Mouse (Mus musculus) heart, embryonic 11.5 days (tissue): ENCODE measurements around the gene Csk. TPM values are rescaled to one million over a fixed set of nuclear protein-coding genes. Genes with fewer than 3 reads are reported as not detected.

Source experiments
- ATAC-seq: fragments of 200-750 bp; cut with Nextera tagmentation; replicated peaks from 2 replicates; pipeline ENCODE4 v1.8.0; 2017; ENCODE audit warnings: moderate library complexity; ENCODE audit not compliant: insufficient number of reproducible peaks, low FRiP score, low TSS enrichment
- H3K27ac ChIP-seq: fragments of 300-500 bp; sonication (generic); 2 replicates; pipeline ENCODE4 v1.5.1; 2014; ENCODE audit warnings: mild to moderate bottlenecking, low read depth, low read length
- H3K27me3 ChIP-seq: fragments of 300-500 bp; sonication (generic); 2 replicates; pipeline ENCODE4 v1.6.1; 2014; ENCODE audit warnings: mild to moderate bottlenecking, low read length, mixed read lengths; ENCODE audit not compliant: control insufficient read depth, insufficient read depth
- H3K36me3 ChIP-seq: fragments of 300-500 bp; sonication (generic); 2 replicates; pipeline ENCODE4 v1.6.1; 2014; ENCODE audit warnings: mild to moderate bottlenecking, low read length, moderate library complexity, mixed read lengths; ENCODE audit not compliant: control insufficient read depth, insufficient read depth
- H3K4me1 ChIP-seq: fragments of 300-500 bp; sonication (generic); 2 replicates; pipeline ENCODE4 v1.6.1; 2014; ENCODE audit warnings: low read length; ENCODE audit not compliant: control insufficient read depth, insufficient read depth
- H3K4me2 ChIP-seq: fragments of 300-500 bp; sonication (generic); 2 replicates; pipeline ENCODE4 v1.6.1; 2014; ENCODE audit warnings: mild to moderate bottlenecking, moderate library complexity
- H3K4me3 ChIP-seq: fragments of 300-500 bp; sonication (generic); 2 replicates; pipeline ENCODE4 v1.5.1; 2014; ENCODE audit warnings: low read depth, low read length
- H3K9ac ChIP-seq: fragments of 300-500 bp; sonication (generic); 2 replicates; pipeline ENCODE4 v1.6.1; 2014; ENCODE audit warnings: mild to moderate bottlenecking, low read depth, low read length, moderate library complexity
- H3K9me3 ChIP-seq: fragments of 300-500 bp; sonication (generic); replicated peaks from 2 replicates; pipeline ENCODE4 v1.6.1; 2016; ENCODE audit warnings: low read length; ENCODE audit not compliant: control insufficient read depth
- WGBS: fragments of 180-500 bp; shearing (Covaris S2); extraction: QIAGEN DNeasy Blood & Tissue Kit; methylation state at CpG from one replicate; pipeline ENCODE4 v1.1.7; 2014; ENCODE audit not compliant: insufficient replicate concordance; 5-methylcytosine and 5-hydroxymethylcytosine counted together
- polyA plus RNA-seq: library from polyadenylated mRNA; unstranded; fragments of >200 nt; fragmentation: Nextera tagmentation; extraction: Ambion mirVana; gene quantifications from 2 replicates; pipeline ENCODE4 v1.2.1, GENCODE M21; 2014

Gene Csk
- polyA plus RNA-seq, 1 experiment from 2014 or later = 15.9 TPM

DNA sequence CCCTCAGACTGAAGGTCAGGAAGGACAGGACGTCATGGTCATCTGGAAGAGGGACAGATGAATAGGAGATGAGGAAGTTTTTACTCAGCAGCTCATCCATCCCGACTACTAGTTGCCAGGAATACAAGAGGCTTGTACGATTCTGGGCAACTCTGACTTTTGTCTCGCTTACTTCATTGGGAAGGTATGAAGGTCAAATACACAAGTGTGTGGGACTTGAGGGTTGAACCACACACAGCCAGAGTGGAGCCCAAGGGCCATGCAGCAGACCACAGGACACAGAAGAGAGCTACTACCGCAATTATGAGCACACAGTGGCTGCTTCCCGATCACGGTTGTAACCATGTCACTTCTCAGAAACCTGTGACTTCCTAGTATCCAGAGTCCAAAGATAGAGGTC is 40.8 kb downstream of the Csk start:
- H3K4me2 ChIP-seq = no peak overlapping the region
- 74% methylated on average over 7 of the region's 7 CpGs for WGBS
- no peaks in the 10 kb centered on the region for H3K36me3 ChIP-seq
- peaks cover 14% of the 10 kb centered on the region; the same call in 1 of the 2 replicates for H3K27me3 ChIP-seq
- H3K27ac ChIP-seq = no peak overlapping the region
- no peak overlapping the region for H3K4me3 ChIP-seq
- no peaks in the 10 kb centered on the region for H3K4me1 ChIP-seq
- ATAC-seq = no peak
- H3K9ac ChIP-seq = no peak overlapping the region
- no peaks in the 10 kb centered on the region for H3K9me3 ChIP-seq

DNA sequence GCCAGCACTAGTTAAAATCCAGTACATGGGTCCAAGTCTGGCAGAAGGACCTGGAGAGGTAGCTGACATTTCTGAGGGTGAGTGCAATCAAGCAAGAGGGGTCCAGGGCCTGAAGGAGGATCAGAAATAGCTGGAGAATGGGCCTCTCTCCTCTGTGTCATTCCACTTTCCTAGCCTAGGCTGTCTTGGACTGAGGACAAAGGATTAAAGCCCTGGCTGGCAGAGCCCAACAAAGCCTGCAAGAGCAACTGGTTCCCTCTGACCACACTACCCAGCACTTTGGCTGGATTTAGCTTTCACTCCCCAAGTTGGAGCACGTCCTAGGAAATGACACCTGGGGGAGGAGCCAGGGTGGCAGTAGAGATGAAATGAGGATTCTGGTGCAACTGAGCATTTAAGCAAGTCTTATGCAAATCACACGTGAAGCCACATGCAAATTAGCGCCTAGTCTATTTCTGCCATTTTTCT is 43.0 kb downstream of the Csk start:
- H3K9me3 ChIP-seq = no peaks in the 10 kb centered on the region
- ATAC-seq = no peak
- no peak overlapping the region for H3K4me3 ChIP-seq
- H3K4me2 ChIP-seq = no peak overlapping the region
- H3K27me3 ChIP-seq = peaks cover 29% of the 10 kb centered on the region
- H3K27ac ChIP-seq = no peak overlapping the region
- H3K9ac ChIP-seq = no peak overlapping the region
- H3K36me3 ChIP-seq = no peaks in the 10 kb centered on the region
- 0 out of 2 replicates have a peak, but pooled peaks cover 2% of the 10 kb centered on the region for H3K4me1 ChIP-seq
- WGBS = 52% methylated on average over 3 of the region's 3 CpGs

DNA sequence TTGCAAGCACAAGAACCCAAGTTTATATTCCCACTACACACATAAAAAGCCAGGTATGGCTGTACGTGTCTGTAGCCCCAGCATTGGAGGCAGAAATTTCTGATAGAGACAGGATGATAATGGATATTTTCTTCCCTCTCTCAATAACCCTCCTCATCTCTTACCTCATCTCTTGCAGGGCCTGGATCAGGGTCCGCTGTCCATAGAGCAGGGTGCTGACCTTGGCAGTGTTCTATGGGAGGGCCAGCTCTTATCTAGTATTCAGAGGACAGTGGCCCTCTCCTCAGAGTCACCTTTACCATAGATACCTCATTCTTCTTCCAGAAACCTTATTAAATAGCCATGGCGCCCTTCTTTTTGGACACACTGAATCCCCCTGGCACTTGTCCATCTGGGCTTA is 43.6 kb downstream of the Csk start:
- no peak overlapping the region for H3K27ac ChIP-seq
- peaks cover 35% of the 10 kb centered on the region for H3K27me3 ChIP-seq
- no peak overlapping the region for H3K9ac ChIP-seq
- H3K4me3 ChIP-seq = no peak overlapping the region
- H3K4me1 ChIP-seq = 0 out of 2 replicates have a peak, but pooled peaks cover 2% of the 10 kb centered on the region
- no peak overlapping the region for H3K4me2 ChIP-seq
- H3K9me3 ChIP-seq = no peaks in the 10 kb centered on the region
- no peaks in the 10 kb centered on the region for H3K36me3 ChIP-seq
- WGBS = 45% methylated on average over 3 of the region's 3 CpGs
- no peak for ATAC-seq

DNA sequence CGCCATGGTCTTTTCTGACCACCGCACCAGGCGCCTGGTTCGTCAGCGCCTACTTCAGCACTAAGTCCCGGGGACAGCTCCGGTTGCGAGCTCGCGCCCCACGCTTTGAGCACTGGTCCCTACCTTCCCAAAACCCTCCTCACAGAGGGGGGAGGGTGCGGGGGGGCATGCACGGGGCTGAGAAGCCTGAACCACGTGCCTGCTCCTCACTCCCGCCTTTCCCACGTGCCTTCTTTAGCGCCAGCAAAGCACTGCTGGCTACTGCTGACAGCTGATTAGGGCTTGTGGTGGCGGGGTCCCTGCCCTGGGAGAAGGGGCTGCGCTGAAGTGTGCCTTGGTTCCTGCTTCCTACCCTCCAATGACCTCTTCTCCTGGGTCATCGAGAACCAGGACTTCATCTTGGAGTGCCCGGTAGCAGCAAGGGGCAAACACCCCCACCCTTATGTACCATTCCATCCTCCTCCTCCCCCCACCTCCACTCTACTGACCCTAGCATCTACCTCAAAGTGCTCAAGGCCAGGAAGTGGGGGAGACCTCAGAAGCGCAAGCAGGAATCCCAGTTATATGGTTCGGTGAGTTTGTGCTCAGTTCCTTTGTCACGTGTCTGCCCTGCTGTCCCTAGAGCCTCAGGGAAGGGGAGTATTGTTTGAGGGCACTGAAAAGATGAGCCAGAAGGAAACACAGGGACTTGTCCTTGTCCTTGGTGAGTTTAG is 47.1 kb downstream of the Csk start, which contains the start of gene Cplx3:
Gene Cplx3, minus strand, starts transcription at position 143 of the 713 bp plus-strand sequence.
- H3K9ac ChIP-seq = no peak within 1 kb of the TSS
- H3K4me3 ChIP-seq = no peak within 1 kb of the TSS
- H3K4me2 ChIP-seq = no peak within 1 kb of the TSS
- H3K9me3 ChIP-seq = no peaks in the 10 kb centered on the region
- H3K27ac ChIP-seq = no peak within 1 kb of the TSS
- H3K36me3 ChIP-seq = no peaks in the 10 kb centered on the region
- no peak for ATAC-seq
- WGBS = 4% methylated on average over 24 of the region's 24 CpGs
- peaks cover 41% of the 10 kb centered on the region for H3K27me3 ChIP-seq
- peaks cover 12% of the 10 kb centered on the region for H3K4me1 ChIP-seq

DNA sequence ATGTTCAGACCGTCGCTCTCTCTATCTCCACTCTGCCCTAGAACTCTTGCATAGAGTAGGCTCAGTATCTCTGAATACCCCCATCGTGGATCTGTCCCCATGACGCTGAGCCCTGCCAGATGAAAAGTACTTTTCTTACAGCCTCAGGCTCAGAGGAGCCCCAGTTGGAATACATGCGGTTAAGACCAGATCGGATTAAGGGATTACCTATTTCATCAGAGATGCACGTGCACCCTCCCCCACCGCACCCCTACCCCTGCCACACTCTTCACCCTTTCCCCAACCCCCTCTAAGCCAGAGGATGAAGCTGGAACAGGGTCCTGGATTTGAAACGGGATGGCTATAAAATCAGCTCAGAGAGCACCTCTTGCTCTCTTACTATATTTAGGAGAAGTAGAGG is 47.9 kb downstream of the Csk start:
- H3K9me3 ChIP-seq = no peaks in the 10 kb centered on the region
- H3K36me3 ChIP-seq = no peaks in the 10 kb centered on the region
- no peak overlapping the region for H3K27ac ChIP-seq
- no peak overlapping the region for H3K4me2 ChIP-seq
- ATAC-seq = no peak
- peaks cover 39% of the 10 kb centered on the region for H3K27me3 ChIP-seq
- WGBS = 21% methylated on average over 9 of the region's 9 CpGs
- H3K4me3 ChIP-seq = no peak overlapping the region
- H3K9ac ChIP-seq = no peak overlapping the region
- peaks cover 20% of the 10 kb centered on the region for H3K4me1 ChIP-seq

DNA sequence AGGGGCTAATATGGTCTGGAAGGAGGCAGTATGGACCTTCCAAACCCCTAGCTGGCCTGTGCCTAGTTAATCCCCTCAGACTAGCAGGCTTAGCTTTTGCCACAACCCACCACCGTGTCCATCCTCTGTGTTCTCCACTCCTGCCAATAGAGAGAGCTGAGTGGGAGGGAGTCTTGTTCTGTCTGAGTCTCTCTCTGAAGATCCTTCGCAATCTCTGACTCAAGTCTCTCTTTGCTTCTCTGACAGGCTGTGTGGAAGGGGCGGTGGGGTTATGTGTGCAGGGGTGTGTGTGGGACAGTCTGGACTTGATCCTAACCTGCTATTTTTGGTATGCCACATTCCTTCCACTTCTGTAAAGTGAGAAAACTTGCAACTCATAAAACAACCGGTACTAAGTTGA is 48.6 kb downstream of the Csk start:
- Histone ChIP-seq H3K36me3 (no peaks in the 10 kb centered on the region), H3K4me1 (peaks cover 25% of the 10 kb centered on the region), H3K27ac (no peak overlapping the region), H3K4me2 (no peak overlapping the region), H3K4me3 (no peak overlapping the region), H3K9ac (no peak overlapping the region), H3K27me3 (peaks cover 37% of the 10 kb centered on the region), H3K9me3 (no peaks in the 10 kb centered on the region)
- no peak for ATAC-seq
- WGBS = 68% methylated on average over 4 of the region's 4 CpGs

DNA sequence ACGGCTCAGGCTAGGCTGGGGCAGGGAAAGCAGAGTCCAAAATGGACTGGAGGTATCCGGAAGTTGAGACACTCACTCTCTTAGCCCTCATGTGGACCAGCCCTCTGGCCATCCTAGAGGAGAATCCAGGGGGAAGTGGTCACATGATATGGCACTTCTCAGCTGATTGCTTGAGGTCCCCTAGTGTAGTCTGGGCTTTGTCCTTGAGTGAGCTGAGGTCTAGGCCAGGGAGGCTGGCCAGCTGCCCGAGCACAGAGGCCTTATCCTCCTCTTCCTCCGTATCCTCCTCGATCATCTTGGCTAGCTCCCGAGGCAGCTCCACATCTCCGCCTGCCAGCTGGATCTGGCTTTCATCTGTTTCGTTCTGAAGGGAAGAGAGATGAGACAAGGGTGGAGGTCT is 51.3 kb downstream of the Csk start:
- H3K27me3 ChIP-seq = peaks cover 28% of the 10 kb centered on the region
- no peaks in the 10 kb centered on the region for H3K9me3 ChIP-seq
- no peak for ATAC-seq
- no peak overlapping the region for H3K9ac ChIP-seq
- H3K4me1 ChIP-seq = peaks cover 44% of the 10 kb centered on the region
- no peaks in the 10 kb centered on the region for H3K36me3 ChIP-seq
- H3K4me2 ChIP-seq = no peak overlapping the region
- H3K4me3 ChIP-seq = no peak overlapping the region
- WGBS = 40% methylated on average over 8 of the region's 8 CpGs
- H3K27ac ChIP-seq = no peak overlapping the region

DNA sequence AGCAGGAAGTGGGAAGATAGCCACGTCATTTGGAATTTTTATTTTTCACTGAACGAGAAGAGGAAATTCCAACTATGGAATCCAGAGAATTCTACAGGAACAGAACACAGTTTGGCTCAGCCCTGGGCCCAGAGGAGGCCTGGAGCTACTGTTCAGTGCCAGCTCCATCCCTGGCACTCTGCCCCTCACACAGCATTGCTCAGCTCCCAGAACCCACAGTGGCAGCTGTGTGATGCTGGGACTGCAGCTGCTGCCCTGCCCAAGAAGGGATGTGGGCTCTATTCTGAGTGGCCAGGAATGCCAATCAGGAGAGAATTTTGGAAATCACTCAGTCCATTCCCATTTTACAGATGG is 52.1 kb downstream of the Csk start:
- WGBS = 21% methylated on average over 2 of the region's 2 CpGs
- Histone ChIP-seq H3K27me3 (peaks cover 21% of the 10 kb centered on the region), H3K9me3 (no peaks in the 10 kb centered on the region), H3K4me2 (no peak overlapping the region), H3K9ac (0 out of 2 replicates have a peak overlapping the region, but pooled peaks have one; percentile 1), H3K36me3 (no peaks in the 10 kb centered on the region), H3K27ac (no peak overlapping the region), H3K4me3 (no peak overlapping the region), H3K4me1 (peaks cover 44% of the 10 kb centered on the region)
- no peak for ATAC-seq
